Mouse (Mus musculus) erythroid progenitor cell, adult 5-6 weeks (primary cell): ENCODE data around the gene Nfic. TPM values are rescaled to one million over a fixed set of nuclear protein-coding genes. Genes with fewer than 3 reads are reported as not detected.

ENCODE experiments used
- ATAC-seq: replicated peaks from 2 replicates; pipeline ENCODE4 v1.8.0; 2016; ENCODE audit warnings: moderate number of reproducible peaks, mild to moderate bottlenecking, moderate TSS enrichment, inconsistent platforms; ENCODE audit not compliant: poor library complexity, low FRiP score, severe bottlenecking
- total RNA-seq, 2 experiments: library from RNA; stranded (forward) in 1 of 2; stranded (reverse) in 1 of 2; fragments of 150-400 nt in 1 of 2; fragments of 186-747, 209-891 nt in 1 of 2; gene quantifications; 2 replicates each; pipeline versions ENCODE4 v1.2.3 to v1.2.4; 2015 to 2017; ENCODE audit warnings: low replicate concordance in 2 of 2

Gene Nfic
- total RNA-seq, 2 experiments from 2014 or later, result 0.45 to 15.1 TPM

DNA sequence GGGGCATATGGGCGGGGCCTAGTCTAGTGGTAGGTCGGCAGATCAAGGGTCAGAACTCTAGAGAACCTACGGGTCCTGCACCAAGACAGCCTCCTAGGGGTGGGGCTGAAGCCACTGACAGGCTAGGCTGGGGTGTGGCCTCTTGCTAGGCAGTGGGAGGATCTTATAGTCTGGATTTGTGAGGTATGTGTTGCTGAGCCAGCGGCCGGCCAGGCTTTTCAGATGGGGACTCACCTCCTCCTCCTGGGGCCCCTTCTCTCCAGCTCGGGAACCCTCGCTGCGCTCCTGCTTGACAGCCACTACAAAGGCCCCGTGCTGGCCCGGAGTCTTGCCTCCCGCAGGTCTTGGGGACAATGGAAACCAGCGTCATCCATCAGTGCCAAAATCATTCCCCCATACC, 106.3 kb downstream of the Nfic start:
- peak; percentile 62 for ATAC-seq

DNA sequence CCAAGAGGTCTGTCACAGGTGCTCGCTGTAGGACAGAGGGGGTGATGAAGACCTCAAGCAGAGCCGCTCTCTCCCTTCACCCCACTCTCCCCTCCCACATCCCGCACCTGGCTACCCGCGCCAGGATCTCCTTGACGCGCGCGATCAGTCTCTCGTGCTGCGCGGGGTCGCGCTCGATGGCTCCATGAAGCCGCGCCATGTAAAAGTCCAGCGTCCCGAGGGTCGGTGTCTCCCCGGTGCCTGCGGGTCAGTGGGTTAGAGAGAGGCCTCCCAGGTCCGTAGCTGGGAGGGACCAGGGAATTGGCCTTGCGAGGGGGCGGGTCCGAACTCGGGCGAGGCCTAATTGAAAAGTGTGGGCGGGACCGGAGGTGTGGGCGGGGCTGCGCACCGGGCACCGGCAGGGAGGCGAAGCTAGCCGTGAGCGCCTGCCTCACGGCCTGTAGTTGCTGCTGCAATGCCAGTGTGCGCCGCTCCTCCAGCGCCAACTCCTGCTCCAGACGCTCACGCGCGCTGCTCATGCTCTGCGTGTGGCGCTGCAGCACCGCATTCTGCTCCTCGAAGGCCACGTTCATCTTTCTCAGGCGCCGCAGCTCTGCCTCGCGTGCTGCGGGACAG, 108.9 kb downstream of the Nfic start:
- ATAC-seq, result peak; percentile 59

Other genes with a start within 250 kb of the Nfic start
Only the 30 nearest of the 31 such genes appear.
- not detected in 2 replicates for gene Atcay, start 224.8 kb downstream of the Nfic start, total RNA-seq (2015; ENCODE audit: low replicate concordance)
- 8.3 TPM in 1 of 2 replicates, not detected in the other for gene Atcay, start 224.8 kb downstream of the Nfic start, total RNA-seq (2017; ENCODE audit: low replicate concordance)
- not detected in 2 replicates for gene Zfr2, start 222.5 kb downstream of the Nfic start, total RNA-seq (2015; ENCODE audit: low replicate concordance)
- not detected in 2 replicates for gene Zfr2, start 222.5 kb downstream of the Nfic start, total RNA-seq (2017; ENCODE audit: low replicate concordance)
- gene Matk, start 202.7 kb downstream of the Nfic start, total RNA-seq (2015; ENCODE audit: low replicate concordance), result 1.7 and 2.2 TPM in 2 replicates
- gene Matk, start 202.7 kb downstream of the Nfic start, total RNA-seq (2017; ENCODE audit: low replicate concordance), result 1.5 and 1.7 TPM in 2 replicates
- gene Mrpl54, start 188.7 kb downstream of the Nfic start, total RNA-seq (2015; ENCODE audit: low replicate concordance), result 35.2 and 37.5 TPM in 2 replicates
- gene Mrpl54, start 188.7 kb downstream of the Nfic start, total RNA-seq (2017; ENCODE audit: low replicate concordance), result 20.0 and 23.0 TPM in 2 replicates
- gene Apba3, start 188.7 kb downstream of the Nfic start, total RNA-seq (2015; ENCODE audit: low replicate concordance), result not detected in 2 replicates
- 14.0 TPM in 1 of 2 replicates, not detected in the other for gene Apba3, start 188.7 kb downstream of the Nfic start, total RNA-seq (2017; ENCODE audit: low replicate concordance)
- 3.2 TPM in 1 of 2 replicates, not detected in the other for gene Tjp3, start 164.1 kb downstream of the Nfic start, total RNA-seq (2015; ENCODE audit: low replicate concordance)
- gene Tjp3, start 164.1 kb downstream of the Nfic start, total RNA-seq (2017; ENCODE audit: low replicate concordance), result 0.23 TPM in 1 of 2 replicates, not detected in the other
- 13.0 and 15.1 TPM in 2 replicates for gene Pip5k1c, start 162.7 kb downstream of the Nfic start, total RNA-seq (2015; ENCODE audit: low replicate concordance)
- 9.9 and 14.7 TPM in 2 replicates for gene Pip5k1c, start 162.7 kb downstream of the Nfic start, total RNA-seq (2017; ENCODE audit: low replicate concordance)
- 8.3 and 10.5 TPM in 2 replicates for gene Cactin, start 134.5 kb downstream of the Nfic start, total RNA-seq (2015; ENCODE audit: low replicate concordance)
- gene Cactin, start 134.5 kb downstream of the Nfic start, total RNA-seq (2017; ENCODE audit: low replicate concordance), result 24.7 and 47.1 TPM in 2 replicates
- not detected in 2 replicates for gene Tbxa2r, start 126.9 kb downstream of the Nfic start, total RNA-seq (2015; ENCODE audit: low replicate concordance)
- 0.90 TPM in 1 of 2 replicates, not detected in the other for gene Tbxa2r, start 126.9 kb downstream of the Nfic start, total RNA-seq (2017; ENCODE audit: low replicate concordance)
- gene Gipc3, start 112.4 kb downstream of the Nfic start, total RNA-seq (2015; ENCODE audit: low replicate concordance), result not detected in 2 replicates
- gene Gipc3, start 112.4 kb downstream of the Nfic start, total RNA-seq (2017; ENCODE audit: low replicate concordance), result not detected in 2 replicates
- gene Hmg20b, start 105.2 kb downstream of the Nfic start, total RNA-seq (2015; ENCODE audit: low replicate concordance), result 49.9 and 58.7 TPM in 2 replicates
- 18.1 and 24.4 TPM in 2 replicates for gene Hmg20b, start 105.2 kb downstream of the Nfic start, total RNA-seq (2017; ENCODE audit: low replicate concordance)
- gene Mfsd12, start 98.1 kb downstream of the Nfic start, total RNA-seq (2015; ENCODE audit: low replicate concordance), result 15.9 and 18.7 TPM in 2 replicates
- 29.7 and 33.0 TPM in 2 replicates for gene Mfsd12, start 98.1 kb downstream of the Nfic start, total RNA-seq (2017; ENCODE audit: low replicate concordance)
- 5.4 and 15.1 TPM in 2 replicates for gene 4930404N11Rik, start 89.8 kb downstream of the Nfic start, total RNA-seq (2015; ENCODE audit: low replicate concordance)
- gene 4930404N11Rik, start 89.8 kb downstream of the Nfic start, total RNA-seq (2017; ENCODE audit: low replicate concordance), result 12.3 and 14.8 TPM in 2 replicates
- 235 and 246 TPM in 2 replicates for gene Fzr1, start 77.1 kb downstream of the Nfic start, total RNA-seq (2015; ENCODE audit: low replicate concordance)
- 247 and 266 TPM in 2 replicates for gene Fzr1, start 77.1 kb downstream of the Nfic start, total RNA-seq (2017; ENCODE audit: low replicate concordance)
- gene Dohh, start 71.2 kb downstream of the Nfic start, total RNA-seq (2015; ENCODE audit: low replicate concordance), result 8.8 TPM in 1 of 2 replicates, not detected in the other
- 4.0 and 17.2 TPM in 2 replicates for gene Dohh, start 71.2 kb downstream of the Nfic start, total RNA-seq (2017; ENCODE audit: low replicate concordance)
- gene Gm48551, start 71.2 kb downstream of the Nfic start, total RNA-seq (2015; ENCODE audit: low replicate concordance), result 2.1 and 4.3 TPM in 2 replicates
- gene Gm48551, start 71.2 kb downstream of the Nfic start, total RNA-seq (2017; ENCODE audit: low replicate concordance), result not detected in 2 replicates
- gene Gm48552, start 66.6 kb downstream of the Nfic start, total RNA-seq (2015; ENCODE audit: low replicate concordance), result not detected in 2 replicates
- not detected in 2 replicates for gene Gm48552, start 66.6 kb downstream of the Nfic start, total RNA-seq (2017; ENCODE audit: low replicate concordance)
- gene Smim24, start 62.6 kb downstream of the Nfic start, total RNA-seq (2015; ENCODE audit: low replicate concordance), result 5.4 and 7.5 TPM in 2 replicates
- gene Smim24, start 62.6 kb downstream of the Nfic start, total RNA-seq (2017; ENCODE audit: low replicate concordance), result 4.2 TPM in 1 of 2 replicates, not detected in the other
- not detected in 2 replicates for gene Celf5, start 27.1 kb upstream of the Nfic start, total RNA-seq (2015; ENCODE audit: low replicate concordance)
- not detected in 2 replicates for gene Celf5, start 27.1 kb upstream of the Nfic start, total RNA-seq (2017; ENCODE audit: low replicate concordance)
- gene Ncln, start 40.8 kb upstream of the Nfic start, total RNA-seq (2015; ENCODE audit: low replicate concordance), result 8.6 and 37.7 TPM in 2 replicates
- gene Ncln, start 40.8 kb upstream of the Nfic start, total RNA-seq (2017; ENCODE audit: low replicate concordance), result 8.7 and 27.1 TPM in 2 replicates
- gene S1pr4, start 44.5 kb upstream of the Nfic start, total RNA-seq (2015; ENCODE audit: low replicate concordance), result 2.2 and 5.4 TPM in 2 replicates
- gene S1pr4, start 44.5 kb upstream of the Nfic start, total RNA-seq (2017; ENCODE audit: low replicate concordance), result 2.3 and 3.7 TPM in 2 replicates
- 1.4 TPM in 1 of 2 replicates, not detected in the other for gene Gna15, start 68.6 kb upstream of the Nfic start, total RNA-seq (2015; ENCODE audit: low replicate concordance)
- gene Gna15, start 68.6 kb upstream of the Nfic start, total RNA-seq (2017; ENCODE audit: low replicate concordance), result 2.6 and 4.9 TPM in 2 replicates
- gene Gna11, start 89.6 kb upstream of the Nfic start, total RNA-seq (2015; ENCODE audit: low replicate concordance), result 7.2 and 11.3 TPM in 2 replicates
- gene Gna11, start 89.6 kb upstream of the Nfic start, total RNA-seq (2017; ENCODE audit: low replicate concordance), result 8.0 and 11.0 TPM in 2 replicates
- 103 and 116 TPM in 2 replicates for gene Aes, start 103.9 kb upstream of the Nfic start, total RNA-seq (2015; ENCODE audit: low replicate concordance)
- 44.2 and 47.5 TPM in 2 replicates for gene Aes, start 103.9 kb upstream of the Nfic start, total RNA-seq (2017; ENCODE audit: low replicate concordance)
- gene Tle2, start 118.9 kb upstream of the Nfic start, total RNA-seq (2015; ENCODE audit: low replicate concordance), result not detected in 2 replicates
- gene Tle2, start 118.9 kb upstream of the Nfic start, total RNA-seq (2017; ENCODE audit: low replicate concordance), result not detected in 2 replicates
- not detected in 2 replicates for gene Tle6, start 145.4 kb upstream of the Nfic start, total RNA-seq (2015; ENCODE audit: low replicate concordance)
- 4.1 TPM in 1 of 2 replicates, not detected in the other for gene Tle6, start 145.4 kb upstream of the Nfic start, total RNA-seq (2017; ENCODE audit: low replicate concordance)
- gene BC025920, start 150.6 kb upstream of the Nfic start, total RNA-seq (2015; ENCODE audit: low replicate concordance), result 2.2 TPM in 1 of 2 replicates, not detected in the other
- gene BC025920, start 150.6 kb upstream of the Nfic start, total RNA-seq (2017; ENCODE audit: low replicate concordance), result 1.7 and 2.4 TPM in 2 replicates
- 5.4 and 7.2 TPM in 2 replicates for gene Sirt6, start 172.2 kb upstream of the Nfic start, total RNA-seq (2015; ENCODE audit: low replicate concordance)
- 0.23 and 1.3 TPM in 2 replicates for gene Sirt6, start 172.2 kb upstream of the Nfic start, total RNA-seq (2017; ENCODE audit: low replicate concordance)
- not detected in 2 replicates for gene Ankrd24, start 172.9 kb upstream of the Nfic start, total RNA-seq (2015; ENCODE audit: low replicate concordance)
- gene Ankrd24, start 172.9 kb upstream of the Nfic start, total RNA-seq (2017; ENCODE audit: low replicate concordance), result not detected in 2 replicates
- gene Gm10778, start 193.4 kb upstream of the Nfic start, total RNA-seq (2015; ENCODE audit: low replicate concordance), result not detected in 2 replicates
- 3.0 TPM in 1 of 2 replicates, not detected in the other for gene Gm10778, start 193.4 kb upstream of the Nfic start, total RNA-seq (2017; ENCODE audit: low replicate concordance)